Mouse (Mus musculus): ENCODE data around the gene Mapkapk2. TPM values are rescaled to one million over a fixed set of nuclear protein-coding genes. Genes with fewer than 3 reads are reported as not detected.
A peak's percentile ranks its signal among the peaks of the same experiment; 100 is the strongest.

The Mapkapk2 gene
- polyA plus RNA-seq, 1 experiment from 2014 or later: 44.4 TPM

DNA sequence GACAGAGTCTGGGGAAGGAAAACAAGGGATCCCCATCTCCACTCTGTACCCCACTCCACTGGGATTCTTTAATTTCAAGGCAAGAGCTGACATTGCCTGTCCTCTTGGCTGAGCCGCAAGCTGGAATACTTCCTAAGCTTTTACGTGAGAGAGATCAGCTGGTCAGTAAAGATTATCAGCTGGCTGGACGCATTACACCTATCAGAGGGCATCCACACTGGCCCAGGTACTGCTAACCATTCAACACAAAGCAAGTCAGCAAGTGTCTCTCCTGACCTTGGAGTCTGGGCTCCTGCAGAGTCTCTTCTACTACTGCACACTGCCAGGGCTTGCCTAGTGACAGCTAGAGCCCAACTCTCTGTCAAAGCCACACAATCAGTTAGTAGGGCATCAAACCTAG, 6.1 kb downstream of the Mapkapk2 start:
- Histone ChIP-seq H3K36me3 (no peaks in the 10 kb centered on the region), H3K4me2 (replicated peaks) (no peak overlapping the region), H3K4me1 (peaks cover 79% of the 10 kb centered on the region), H3K9ac (no peak overlapping the region), H3K9me3 (replicated peaks) (no peaks in the 10 kb centered on the region), H3K27ac (replicated peaks) (no peak overlapping the region), H3K4me3 (replicated peaks) (no peak overlapping the region), H3K27me3 (no peaks in the 10 kb centered on the region)
- no peak for ATAC-seq (ENCODE audit: insufficient number of reproducible peaks, low FRiP score, low TSS enrichment, low read depth)
- WGBS: 86% methylated on average over 3 of the region's 3 CpGs

DNA sequence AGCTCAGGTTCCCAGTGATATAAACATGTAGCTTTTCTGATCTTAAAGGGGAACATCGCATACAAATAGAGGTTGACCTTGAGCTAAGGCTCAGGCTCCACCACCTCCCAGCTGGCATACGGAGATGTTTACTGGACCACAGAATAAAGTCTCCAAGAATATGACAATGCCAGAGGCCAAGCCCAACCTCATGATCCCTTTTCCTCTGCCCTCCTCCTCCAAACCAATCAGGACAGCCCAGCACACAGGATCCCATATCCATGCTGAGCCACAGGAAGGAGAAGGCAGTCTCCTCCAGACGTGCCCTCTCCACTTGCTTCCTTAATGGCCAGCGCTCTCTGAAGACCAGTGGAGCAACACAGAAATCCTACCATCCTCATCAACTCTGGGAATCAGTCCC, 6.7 kb downstream of the Mapkapk2 start:
- no peak overlapping the region for H3K27ac ChIP-seq (replicated peaks)
- H3K27me3 ChIP-seq: no peaks in the 10 kb centered on the region
- ATAC-seq (ENCODE audit: insufficient number of reproducible peaks, low FRiP score, low TSS enrichment, low read depth): no peak
- no peaks in the 10 kb centered on the region for H3K9me3 ChIP-seq (replicated peaks)
- peaks cover 79% of the 10 kb centered on the region for H3K4me1 ChIP-seq
- no peak overlapping the region for H3K4me2 ChIP-seq (replicated peaks)
- H3K36me3 ChIP-seq: no peaks in the 10 kb centered on the region
- no peak overlapping the region for H3K4me3 ChIP-seq (replicated peaks)
- 70% methylated on average over 4 of the region's 4 CpGs for WGBS
- H3K9ac ChIP-seq: no peak overlapping the region

DNA sequence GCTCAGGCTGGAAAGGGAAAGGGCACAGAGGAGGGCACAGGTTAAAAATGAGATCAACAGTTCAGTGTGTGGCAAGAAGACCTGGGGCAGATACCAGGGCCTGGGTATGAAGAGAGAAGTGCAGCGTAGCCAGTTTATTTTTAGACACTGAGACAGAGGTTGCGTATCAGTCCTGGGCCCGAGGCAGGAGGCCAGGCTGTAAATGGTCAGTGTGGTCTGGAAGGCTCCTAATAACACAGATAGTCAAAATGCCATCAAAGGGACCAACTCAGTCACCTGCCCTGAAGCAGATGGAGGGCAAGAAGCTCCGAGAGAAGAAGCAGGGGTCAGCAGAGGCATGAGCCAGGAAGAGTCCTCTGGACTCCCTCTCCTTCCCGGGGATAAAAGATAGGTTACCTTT, 7.4 kb downstream of the Mapkapk2 start:
- H3K4me2 ChIP-seq (replicated peaks): no peak overlapping the region
- H3K27ac ChIP-seq (replicated peaks): no peak overlapping the region
- no peaks in the 10 kb centered on the region for H3K9me3 ChIP-seq (replicated peaks)
- WGBS: 73% methylated on average over 5 of the region's 5 CpGs
- no peaks in the 10 kb centered on the region for H3K36me3 ChIP-seq
- peaks cover 73% of the 10 kb centered on the region for H3K4me1 ChIP-seq
- ATAC-seq (ENCODE audit: insufficient number of reproducible peaks, low FRiP score, low TSS enrichment, low read depth): no peak
- H3K9ac ChIP-seq: no peak overlapping the region
- H3K27me3 ChIP-seq: no peaks in the 10 kb centered on the region
- no peak overlapping the region for H3K4me3 ChIP-seq (replicated peaks)

GRCm38 (mm10) chr1:131089525-131090127, 8.0 kb downstream of the Mapkapk2 start:
- Histone ChIP-seq H3K27me3 (no peaks in the 10 kb centered on the region), H3K36me3 (no peaks in the 10 kb centered on the region), H3K9ac (no peak overlapping the region), H3K4me2 (replicated peaks) (no peak overlapping the region), H3K4me3 (replicated peaks) (no peak overlapping the region), H3K9me3 (replicated peaks) (no peaks in the 10 kb centered on the region), H3K4me1 (peaks cover 69% of the 10 kb centered on the region), H3K27ac (replicated peaks) (no peak overlapping the region)
- WGBS: 72% methylated on average over 2 of the region's 2 CpGs
- ATAC-seq (ENCODE audit: insufficient number of reproducible peaks, low FRiP score, low TSS enrichment, low read depth): no peak

DNA sequence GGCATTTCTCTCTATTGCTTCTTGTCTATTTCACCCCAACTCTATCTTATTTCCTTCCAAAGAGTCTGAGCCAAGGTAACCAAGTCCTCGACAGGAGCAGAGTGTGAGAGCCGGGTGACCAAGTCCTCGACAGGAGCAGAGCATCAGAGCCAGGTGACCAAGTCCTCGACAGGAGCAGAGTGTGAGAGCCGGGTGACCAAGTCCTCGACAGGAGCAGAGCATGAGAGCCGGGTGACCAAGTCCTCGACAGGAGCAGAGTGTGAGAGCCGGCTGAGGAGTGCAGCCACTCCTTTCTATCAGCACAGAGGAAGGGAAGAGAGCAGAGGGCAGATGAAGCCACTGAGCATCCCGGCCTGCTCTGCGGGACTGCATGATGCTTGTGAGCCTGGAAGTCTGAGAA, 9.1 kb downstream of the Mapkapk2 start:
- no peak overlapping the region for H3K4me2 ChIP-seq (replicated peaks)
- H3K9me3 ChIP-seq (replicated peaks): no peaks in the 10 kb centered on the region
- no peaks in the 10 kb centered on the region for H3K27me3 ChIP-seq
- no peak overlapping the region for H3K9ac ChIP-seq
- no peak overlapping the region for H3K4me3 ChIP-seq (replicated peaks)
- ATAC-seq (ENCODE audit: insufficient number of reproducible peaks, low FRiP score, low TSS enrichment, low read depth): no peak
- no peak overlapping the region for H3K27ac ChIP-seq (replicated peaks)
- no peaks in the 10 kb centered on the region for H3K36me3 ChIP-seq
- peaks cover 76% of the 10 kb centered on the region for H3K4me1 ChIP-seq
- WGBS: 48% methylated on average over 11 of the region's 11 CpGs

- Histone ChIP-seq H3K9ac (no peak overlapping the region), H3K27ac (replicated peaks) (peak overlapping the region; percentile 13; the same call in 1 of the 2 replicates), H3K4me3 (replicated peaks) (no peak overlapping the region), H3K4me1 (peaks cover 67% of the 10 kb centered on the region), H3K4me2 (replicated peaks) (no peak overlapping the region), H3K36me3 (no peaks in the 10 kb centered on the region), H3K9me3 (replicated peaks) (no peaks in the 10 kb centered on the region), H3K27me3 (no peaks in the 10 kb centered on the region)
- no peak for ATAC-seq (ENCODE audit: insufficient number of reproducible peaks, low FRiP score, low TSS enrichment, low read depth)
- 59% methylated on average over 7 of the region's 7 CpGs for WGBS
These were observed 10.7 kb downstream of the Mapkapk2 start for GRCm38 (mm10) chr1:131086907-131087306.

- Histone ChIP-seq H3K4me1 (peaks cover 69% of the 10 kb centered on the region), H3K36me3 (no peaks in the 10 kb centered on the region), H3K4me2 (replicated peaks) (no peak overlapping the region), H3K4me3 (replicated peaks) (no peak overlapping the region), H3K9me3 (replicated peaks) (no peaks in the 10 kb centered on the region), H3K27me3 (no peaks in the 10 kb centered on the region), H3K27ac (replicated peaks) (0 out of 2 replicates have a peak overlapping the region, but pooled peaks have one; percentile 13), H3K9ac (no peak overlapping the region)
- no peak for ATAC-seq (ENCODE audit: insufficient number of reproducible peaks, low FRiP score, low TSS enrichment, low read depth)
- WGBS: 22% methylated on average over 4 of the region's 4 CpGs
These were observed 11.5 kb downstream of the Mapkapk2 start for GRCm38 (mm10) chr1:131085957-131086739.

DNA sequence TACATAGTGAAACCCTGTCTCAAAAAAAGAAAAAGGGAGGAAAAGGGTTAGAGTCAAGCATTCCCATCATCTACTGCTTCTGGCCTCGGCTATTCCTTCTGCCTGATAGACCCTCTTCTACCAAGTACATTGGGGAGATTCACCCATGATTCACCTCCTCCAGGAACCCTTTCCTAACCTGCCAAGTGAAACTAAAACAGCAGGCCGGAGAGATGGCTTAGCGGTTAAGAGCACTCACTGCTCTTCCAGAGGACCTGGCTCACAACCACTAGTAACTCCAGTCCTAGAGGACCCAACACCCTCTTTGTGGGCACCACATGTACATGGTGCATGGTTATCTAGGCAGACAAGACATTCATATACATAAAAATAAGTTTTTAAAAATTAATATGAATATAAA, 12.4 kb downstream of the Mapkapk2 start:
- 72% methylated on average over 3 of the region's 3 CpGs for WGBS
- Histone ChIP-seq H3K4me2 (replicated peaks) (no peak overlapping the region), H3K9me3 (replicated peaks) (no peaks in the 10 kb centered on the region), H3K4me1 (peaks cover 66% of the 10 kb centered on the region), H3K27ac (replicated peaks) (no peak overlapping the region), H3K27me3 (no peaks in the 10 kb centered on the region), H3K9ac (no peak overlapping the region), H3K36me3 (no peaks in the 10 kb centered on the region), H3K4me3 (replicated peaks) (no peak overlapping the region)
- no peak for ATAC-seq (ENCODE audit: insufficient number of reproducible peaks, low FRiP score, low TSS enrichment, low read depth)

GRCm38 (mm10) chr1:131084289-131084688, 13.3 kb downstream of the Mapkapk2 start:
- no peak overlapping the region for H3K27ac ChIP-seq (replicated peaks)
- no peaks in the 10 kb centered on the region for H3K36me3 ChIP-seq
- ATAC-seq (ENCODE audit: insufficient number of reproducible peaks, low FRiP score, low TSS enrichment, low read depth): no peak
- no peaks in the 10 kb centered on the region for H3K27me3 ChIP-seq
- H3K4me3 ChIP-seq (replicated peaks): no peak overlapping the region
- peaks cover 65% of the 10 kb centered on the region for H3K4me1 ChIP-seq
- no peak overlapping the region for H3K4me2 ChIP-seq (replicated peaks)
- H3K9ac ChIP-seq: no peak overlapping the region
- H3K9me3 ChIP-seq (replicated peaks): no peaks in the 10 kb centered on the region
- WGBS: 57% methylated on average over 8 of the region's 8 CpGs

GRCm38 (mm10) chr1:131083609-131084008, 14.0 kb downstream of the Mapkapk2 start:
- WGBS: 59% methylated on average over 4 of the region's 4 CpGs
- Histone ChIP-seq H3K27ac (replicated peaks) (no peak overlapping the region), H3K4me2 (replicated peaks) (no peak overlapping the region), H3K9me3 (replicated peaks) (no peaks in the 10 kb centered on the region), H3K9ac (no peak overlapping the region), H3K4me1 (peaks cover 65% of the 10 kb centered on the region), H3K36me3 (no peaks in the 10 kb centered on the region), H3K4me3 (replicated peaks) (no peak overlapping the region), H3K27me3 (no peaks in the 10 kb centered on the region)
- ATAC-seq (ENCODE audit: insufficient number of reproducible peaks, low FRiP score, low TSS enrichment, low read depth): no peak

DNA sequence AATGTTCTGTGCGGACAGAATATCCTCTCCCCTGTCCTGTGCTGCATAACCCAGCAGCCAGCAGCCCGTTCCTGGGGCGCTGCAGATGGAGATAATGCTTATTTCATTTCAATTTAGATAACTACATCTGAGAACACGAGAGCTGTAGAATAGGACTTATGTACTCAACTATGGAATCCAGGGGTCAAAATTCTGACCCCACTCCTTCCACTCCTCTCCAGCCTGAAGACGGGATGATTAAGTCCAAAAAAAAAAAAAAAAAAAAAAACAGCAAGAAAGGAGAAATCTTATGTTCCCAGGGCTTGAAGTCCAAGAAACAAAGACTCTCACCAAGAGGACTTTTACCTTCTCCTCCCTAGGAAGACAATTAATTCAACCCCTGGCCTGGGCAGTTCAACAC, 14.5 kb downstream of the Mapkapk2 start:
- H3K4me1 ChIP-seq: peaks cover 62% of the 10 kb centered on the region
- H3K36me3 ChIP-seq: no peaks in the 10 kb centered on the region
- no peak overlapping the region for H3K9ac ChIP-seq
- 64% methylated on average over 5 of the region's 5 CpGs for WGBS
- no peaks in the 10 kb centered on the region for H3K9me3 ChIP-seq (replicated peaks)
- no peak overlapping the region for H3K4me2 ChIP-seq (replicated peaks)
- no peak overlapping the region for H3K27ac ChIP-seq (replicated peaks)
- ATAC-seq (ENCODE audit: insufficient number of reproducible peaks, low FRiP score, low TSS enrichment, low read depth): no peak
- no peak overlapping the region for H3K4me3 ChIP-seq (replicated peaks)
- no peaks in the 10 kb centered on the region for H3K27me3 ChIP-seq

- H3K4me2 ChIP-seq (replicated peaks): no peak overlapping the region
- no peaks in the 10 kb centered on the region for H3K36me3 ChIP-seq
- WGBS: 76% methylated on average over 1 of the region's 1 CpGs
- H3K27me3 ChIP-seq: no peaks in the 10 kb centered on the region
- no peak overlapping the region for H3K27ac ChIP-seq (replicated peaks)
- H3K9ac ChIP-seq: no peak overlapping the region
- no peak overlapping the region for H3K4me3 ChIP-seq (replicated peaks)
- peaks cover 54% of the 10 kb centered on the region for H3K4me1 ChIP-seq
- H3K9me3 ChIP-seq (replicated peaks): no peaks in the 10 kb centered on the region
- ATAC-seq (ENCODE audit: insufficient number of reproducible peaks, low FRiP score, low TSS enrichment, low read depth): no peak
These were observed 16.9 kb downstream of the Mapkapk2 start for GRCm38 (mm10) chr1:131080686-131081085.
